Mouse (Mus musculus) thymus, adult 2 months (tissue): ENCODE measurements around the gene Mrps10.

Source experiments
- CTCF ChIP-seq: fragments of 200-500 bp; IDR thresholded peaks from 2 replicates; pipeline ENCODE4 v1.5.1; 2012; ENCODE audit warnings: mild to moderate bottlenecking, control low read depth, low read length, moderate library complexity, borderline replicate concordance; ENCODE audit not compliant: control insufficient read depth, poor library complexity, insufficient read depth; ENCODE audit errors: extremely low read depth
- POLR2A ChIP-seq: fragments of 200-500 bp; IDR thresholded peaks from 2 replicates; pipeline ENCODE4 v1.6.1; 2012; ENCODE audit warnings: mild to moderate bottlenecking, low read length, control low read depth, moderate library complexity; ENCODE audit not compliant: control insufficient read depth, poor library complexity, insufficient read depth; ENCODE audit errors: extremely low read depth

- TF ChIP-seq CTCF (no peak), POLR2A (no peak)
These were observed 51.5 kb downstream of the Mrps10 start for GRCm38 (mm10) chr17:47420195-47420594.
